Mouse (Mus musculus): Measurements from ENCODE around the gene Hck. TPM values are rescaled to one million over a fixed set of nuclear protein-coding genes. Genes with fewer than 3 reads are reported as not detected.

The Hck gene
- polyA plus RNA-seq, 1 experiment from 2014 or later = 1.1 TPM

DNA sequence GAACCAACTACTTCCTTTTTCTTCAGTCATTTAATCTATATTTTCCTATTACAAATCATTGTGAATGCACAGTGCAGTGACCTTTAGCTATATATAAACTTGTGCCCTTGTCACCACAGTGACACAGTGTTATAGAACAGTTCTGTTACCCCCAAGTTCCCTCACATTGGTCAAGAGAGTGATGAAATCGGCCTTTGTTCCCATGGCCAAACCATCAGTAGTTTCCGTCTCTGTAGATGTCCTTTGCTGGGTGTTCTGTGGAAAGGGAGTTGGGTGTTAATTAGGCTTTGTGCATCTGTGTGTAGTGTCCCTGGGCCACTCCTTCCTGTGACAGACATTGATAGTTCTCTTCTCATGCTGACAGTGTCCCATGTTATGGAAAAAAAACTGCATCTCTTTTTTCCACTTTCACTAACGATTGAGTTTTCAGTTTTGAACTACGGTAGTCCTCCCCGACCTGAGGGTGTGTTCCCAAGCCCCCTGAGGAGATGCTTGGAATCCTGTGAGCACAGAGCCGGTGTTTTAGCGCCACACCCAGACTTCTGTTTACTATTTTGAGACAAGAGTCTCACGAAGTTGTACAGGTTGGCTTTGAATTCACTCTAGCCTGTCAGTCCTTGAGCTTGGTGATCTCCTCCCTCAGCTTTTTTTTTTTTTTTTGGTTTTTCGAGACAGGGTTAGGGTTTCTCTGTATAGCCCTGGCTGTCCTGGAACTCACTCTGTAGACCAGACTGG, 62.4 kb downstream of the Hck start:
- H3K27ac ChIP-seq = no peak overlapping the region
- peaks cover 29% of the 10 kb centered on the region for H3K36me3 ChIP-seq
- H3K4me3 ChIP-seq = no peak overlapping the region
- no peaks in the 10 kb centered on the region for H3K27me3 ChIP-seq (ENCODE audit: low read depth, poor library complexity, severe bottlenecking)
- H3K4me1 ChIP-seq = peaks cover 17% of the 10 kb centered on the region
- 91% methylated on average over 9 of the region's 9 CpGs for WGBS
- no peak for DNase-seq (ENCODE audit: low spot score)
- no peaks in the 10 kb centered on the region for H3K9me3 ChIP-seq (replicated peaks)

DNA sequence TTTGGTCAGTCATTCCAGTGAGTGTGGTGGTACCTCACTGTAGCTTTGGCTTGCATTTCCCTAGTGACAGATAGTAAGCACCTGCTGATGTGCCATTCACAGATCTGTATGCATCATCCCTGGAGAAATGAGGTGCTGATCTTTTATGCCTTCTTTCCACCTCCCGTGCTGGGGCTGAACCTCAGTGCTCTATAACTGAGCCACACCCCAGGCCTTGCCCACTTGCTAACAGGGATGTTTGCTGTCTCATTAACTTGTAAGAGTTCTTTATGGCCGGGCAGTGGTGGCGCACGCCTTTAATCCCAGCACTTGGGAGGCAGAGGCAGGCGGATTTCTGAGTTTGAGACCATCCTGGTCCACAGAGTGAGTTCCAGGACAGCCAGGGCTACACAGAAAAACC, 63.7 kb downstream of the Hck start:
- WGBS = 90% methylated on average over 5 of the region's 5 CpGs
- H3K9me3 ChIP-seq (replicated peaks) = no peaks in the 10 kb centered on the region
- DNase-seq (ENCODE audit: low spot score) = no peak
- H3K27me3 ChIP-seq (ENCODE audit: low read depth, poor library complexity, severe bottlenecking) = no peaks in the 10 kb centered on the region
- H3K36me3 ChIP-seq = peaks cover 30% of the 10 kb centered on the region
- no peak overlapping the region for H3K4me3 ChIP-seq
- peaks cover 13% of the 10 kb centered on the region for H3K4me1 ChIP-seq
- H3K27ac ChIP-seq = no peak overlapping the region

DNA sequence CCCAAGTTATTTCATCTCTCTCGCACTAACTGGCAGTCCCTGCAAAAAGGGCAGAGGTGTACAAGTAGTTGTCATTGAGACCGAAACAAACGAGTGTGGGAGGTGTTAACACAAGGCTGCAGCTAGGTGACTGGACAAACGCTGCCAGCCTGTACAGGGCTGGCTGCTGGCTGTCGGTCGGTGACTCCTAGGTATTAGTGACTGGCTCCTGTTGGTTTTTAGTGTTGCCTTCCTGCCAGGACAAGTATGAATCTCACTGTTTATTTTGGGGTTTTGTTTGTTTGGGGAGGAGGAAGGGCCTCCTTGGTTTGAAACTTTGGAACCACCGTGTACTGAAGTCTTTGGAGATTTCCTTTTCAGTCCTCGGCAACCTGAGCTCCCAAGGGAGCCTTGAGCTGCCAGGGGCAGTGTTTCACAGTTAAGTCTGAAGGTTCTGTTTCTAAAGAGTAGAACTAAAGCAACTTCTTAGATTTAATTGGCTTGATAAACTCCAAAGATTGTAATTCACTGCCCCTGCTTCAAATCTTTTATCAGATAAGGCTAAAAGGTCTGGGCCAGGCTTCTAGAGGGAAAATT, 67.8 kb downstream of the Hck start:
- no peaks in the 10 kb centered on the region for H3K9me3 ChIP-seq (replicated peaks)
- H3K4me1 ChIP-seq = no peaks in the 10 kb centered on the region
- no peaks in the 10 kb centered on the region for H3K27me3 ChIP-seq (ENCODE audit: low read depth, poor library complexity, severe bottlenecking)
- no peak overlapping the region for H3K4me3 ChIP-seq
- 80% methylated on average over 8 of the region's 8 CpGs for WGBS
- H3K27ac ChIP-seq = no peak overlapping the region
- H3K36me3 ChIP-seq = peaks cover 43% of the 10 kb centered on the region
- no peak for DNase-seq (ENCODE audit: low spot score)

DNA sequence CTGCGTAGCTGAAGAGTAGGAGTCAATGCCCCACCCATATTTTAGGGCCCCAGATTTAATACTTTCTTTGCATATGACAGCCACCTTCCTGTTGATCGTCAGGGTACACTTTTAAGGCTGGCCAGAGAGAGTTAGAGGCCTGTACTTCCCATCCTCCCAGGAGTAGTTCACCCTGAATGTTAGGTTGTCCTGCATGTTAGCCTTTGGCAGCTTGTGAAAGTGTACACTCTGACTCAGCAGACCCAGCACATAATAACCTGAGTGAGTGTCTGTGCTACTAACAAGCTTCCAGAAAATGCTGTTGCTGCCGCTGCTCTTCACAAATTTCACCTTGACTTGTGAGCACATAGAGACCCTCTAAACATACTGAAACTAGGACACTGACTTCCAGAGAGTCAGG, 68.9 kb downstream of the Hck start:
- Histone ChIP-seq H3K36me3 (peaks cover 46% of the 10 kb centered on the region), H3K27ac (no peak overlapping the region), H3K9me3 (replicated peaks) (no peaks in the 10 kb centered on the region), H3K27me3 (ENCODE audit: low read depth, poor library complexity, severe bottlenecking) (no peaks in the 10 kb centered on the region), H3K4me3 (no peak overlapping the region), H3K4me1 (no peaks in the 10 kb centered on the region)
- DNase-seq (ENCODE audit: low spot score) = no peak
- WGBS = 94% methylated on average over 3 of the region's 3 CpGs

DNA sequence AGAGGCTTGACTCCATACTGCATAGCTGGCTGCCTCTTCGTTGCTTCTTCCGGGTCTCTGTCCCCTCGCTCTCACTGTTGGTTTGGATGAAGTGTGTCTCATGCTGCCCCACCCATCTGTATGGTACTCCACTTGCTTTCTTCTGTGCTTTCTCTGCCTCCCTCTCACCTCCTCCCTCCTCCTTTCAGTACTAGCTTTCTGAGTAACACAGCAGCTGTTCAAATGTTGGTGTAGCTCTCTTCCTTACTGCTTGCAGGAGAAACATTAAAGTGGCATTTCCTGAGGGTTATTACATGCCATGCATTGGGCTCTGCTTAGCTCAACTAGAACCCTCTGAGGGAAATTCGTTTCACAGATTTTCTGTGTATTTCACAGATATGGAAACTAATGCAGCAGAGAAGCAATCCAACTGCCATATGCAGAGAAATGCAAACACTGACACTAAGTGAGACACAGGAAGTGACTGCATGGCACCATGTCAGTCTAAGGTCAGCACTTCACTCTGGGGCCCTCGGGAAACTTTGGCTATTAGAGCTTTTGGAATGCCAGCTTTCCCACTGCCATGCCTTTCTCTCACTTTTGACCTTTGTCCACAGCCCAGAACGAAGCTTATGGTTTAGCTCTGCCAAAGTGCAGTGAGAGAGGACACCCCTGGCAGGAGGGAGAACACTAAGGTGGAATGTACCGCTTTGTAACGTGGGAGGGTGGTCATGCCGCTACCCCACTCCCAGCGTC, 71.0 kb downstream of the Hck start:
- no peak overlapping the region for H3K27ac ChIP-seq
- 89% methylated on average over 10 of the region's 10 CpGs for WGBS
- no peaks in the 10 kb centered on the region for H3K9me3 ChIP-seq (replicated peaks)
- DNase-seq (ENCODE audit: low spot score) = no peak
- H3K4me3 ChIP-seq = no peak overlapping the region
- H3K4me1 ChIP-seq = no peaks in the 10 kb centered on the region
- H3K27me3 ChIP-seq (ENCODE audit: low read depth, poor library complexity, severe bottlenecking) = no peaks in the 10 kb centered on the region
- peaks cover 66% of the 10 kb centered on the region for H3K36me3 ChIP-seq

DNA sequence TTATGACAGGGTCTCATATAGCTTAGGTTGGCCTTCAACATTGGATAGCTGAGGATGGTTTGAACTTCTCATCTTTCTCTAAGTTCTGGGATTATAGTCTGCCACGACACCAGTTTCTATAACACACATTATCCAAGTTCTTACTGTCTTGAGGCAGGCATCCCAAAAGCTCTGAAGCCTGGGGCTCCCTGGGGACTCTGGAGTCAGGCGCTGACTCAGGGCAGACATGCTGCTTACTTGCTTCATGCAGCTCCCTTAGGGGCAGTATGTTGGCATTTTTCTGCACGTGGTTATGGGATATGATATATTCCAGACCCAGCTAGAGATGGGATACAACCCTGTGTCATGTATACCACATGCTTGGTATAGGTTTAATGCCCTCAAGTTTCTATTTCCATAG, 71.7 kb downstream of the Hck start:
- Histone ChIP-seq H3K4me1 (no peaks in the 10 kb centered on the region), H3K27me3 (ENCODE audit: low read depth, poor library complexity, severe bottlenecking) (no peaks in the 10 kb centered on the region), H3K27ac (no peak overlapping the region), H3K36me3 (peaks cover 68% of the 10 kb centered on the region), H3K9me3 (replicated peaks) (no peaks in the 10 kb centered on the region), H3K4me3 (no peak overlapping the region)
- WGBS = 91% methylated on average over 3 of the region's 3 CpGs
- no peak for DNase-seq (ENCODE audit: low spot score)

DNA sequence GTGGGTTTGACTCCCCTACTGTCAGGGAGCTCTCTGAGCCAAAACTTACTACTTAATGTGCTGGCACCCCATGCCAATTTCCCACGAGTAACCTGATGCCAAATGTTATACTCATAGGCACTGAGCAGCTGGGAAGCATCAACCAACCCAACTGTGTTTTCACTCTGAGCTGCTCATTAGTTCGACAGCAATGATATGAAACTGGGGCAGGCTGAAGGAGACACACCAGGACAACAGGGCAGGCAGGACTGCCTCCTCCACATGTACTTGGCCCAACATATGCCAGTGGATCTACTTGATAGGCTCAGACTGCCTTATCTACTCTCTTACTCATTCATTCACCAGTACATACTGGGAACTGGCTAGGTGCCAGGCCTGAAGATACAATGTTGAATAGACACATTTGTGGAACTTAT, 77.9 kb downstream of the Hck start:
- Histone ChIP-seq H3K9me3 (replicated peaks) (no peaks in the 10 kb centered on the region), H3K36me3 (peaks cover 99% of the 10 kb centered on the region), H3K4me1 (no peaks in the 10 kb centered on the region), H3K27me3 (ENCODE audit: low read depth, poor library complexity, severe bottlenecking) (no peaks in the 10 kb centered on the region), H3K27ac (no peak overlapping the region), H3K4me3 (no peak overlapping the region)
- 86% methylated on average over 2 of the region's 2 CpGs for WGBS
- no peak for DNase-seq (ENCODE audit: low spot score)

DNA sequence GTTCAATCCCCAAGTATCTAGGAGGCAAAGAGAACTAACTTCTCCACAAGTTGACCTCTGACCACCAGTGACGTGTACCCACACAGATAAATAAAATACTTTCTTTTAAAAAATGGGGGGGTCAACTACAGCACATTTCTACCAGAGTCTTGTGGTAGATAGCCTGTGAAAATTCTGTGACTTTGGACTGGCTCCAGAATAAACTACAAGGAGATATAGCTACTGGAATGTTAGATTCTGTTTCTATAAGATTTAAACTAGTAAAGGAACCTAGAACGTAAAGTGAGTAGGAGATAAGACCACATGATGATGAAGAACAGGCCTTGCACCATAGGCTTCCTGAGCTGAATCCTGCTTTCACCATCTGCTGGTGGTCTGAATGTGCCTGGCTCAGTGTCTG, 79.6 kb downstream of the Hck start:
- Histone ChIP-seq H3K9me3 (replicated peaks) (no peaks in the 10 kb centered on the region), H3K4me1 (no peaks in the 10 kb centered on the region), H3K27me3 (ENCODE audit: low read depth, poor library complexity, severe bottlenecking) (no peaks in the 10 kb centered on the region), H3K4me3 (no peak overlapping the region), H3K27ac (no peak overlapping the region), H3K36me3 (peaks cover 100% of the 10 kb centered on the region)
- 92% methylated on average over 2 of the region's 2 CpGs for WGBS
- DNase-seq (ENCODE audit: low spot score) = no peak

DNA sequence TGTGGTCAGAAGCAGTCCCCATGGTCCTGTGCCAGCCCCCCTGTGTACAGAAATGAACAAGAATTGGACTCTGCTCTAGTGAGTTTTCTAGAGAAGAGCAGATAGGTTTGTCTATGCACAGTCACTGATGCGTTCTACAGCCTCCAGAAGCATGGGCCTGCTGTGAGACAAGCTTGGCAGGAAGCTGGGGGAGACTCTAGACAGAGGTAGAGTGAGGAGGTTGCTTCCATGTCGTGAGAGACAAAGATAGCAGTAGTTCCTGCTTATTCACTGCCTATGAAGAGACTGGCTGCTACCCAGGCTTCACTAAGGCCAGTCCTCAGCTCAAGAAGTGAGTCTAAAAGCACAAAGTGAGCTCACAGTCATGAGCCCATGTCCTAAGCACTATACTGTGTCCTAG, 83.0 kb downstream of the Hck start:
- Histone ChIP-seq H3K36me3 (peaks cover 97% of the 10 kb centered on the region), H3K27me3 (ENCODE audit: low read depth, poor library complexity, severe bottlenecking) (no peaks in the 10 kb centered on the region), H3K4me1 (no peaks in the 10 kb centered on the region), H3K4me3 (no peak overlapping the region), H3K27ac (no peak overlapping the region), H3K9me3 (replicated peaks) (no peaks in the 10 kb centered on the region)
- WGBS = 89% methylated on average over 2 of the region's 2 CpGs
- DNase-seq (ENCODE audit: low spot score) = no peak

DNA sequence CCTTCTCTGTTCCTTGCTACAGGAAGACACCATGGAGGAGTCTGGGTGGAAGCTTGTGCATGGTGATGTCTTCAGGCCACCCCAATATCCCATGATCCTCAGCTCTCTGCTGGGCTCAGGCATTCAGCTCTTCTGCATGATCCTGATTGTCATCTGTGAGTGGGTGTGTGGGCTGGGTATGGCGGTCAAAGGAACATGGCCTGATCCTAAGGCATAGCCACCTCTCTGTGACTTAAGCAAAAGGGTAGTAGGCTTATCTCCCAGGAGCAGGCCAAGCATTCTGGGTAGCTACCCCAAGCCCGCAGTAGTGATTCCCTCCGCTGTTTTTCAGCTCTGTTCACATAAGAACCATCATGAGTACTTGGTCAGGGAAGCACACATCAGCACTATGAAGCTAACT, 86.0 kb downstream of the Hck start:
- Histone ChIP-seq H3K36me3 (peaks cover 90% of the 10 kb centered on the region), H3K9me3 (replicated peaks) (no peaks in the 10 kb centered on the region), H3K27ac (no peak overlapping the region), H3K27me3 (ENCODE audit: low read depth, poor library complexity, severe bottlenecking) (no peaks in the 10 kb centered on the region), H3K4me3 (no peak overlapping the region), H3K4me1 (no peaks in the 10 kb centered on the region)
- DNase-seq (ENCODE audit: low spot score) = no peak
- WGBS = 93% methylated on average over 3 of the region's 3 CpGs

DNA sequence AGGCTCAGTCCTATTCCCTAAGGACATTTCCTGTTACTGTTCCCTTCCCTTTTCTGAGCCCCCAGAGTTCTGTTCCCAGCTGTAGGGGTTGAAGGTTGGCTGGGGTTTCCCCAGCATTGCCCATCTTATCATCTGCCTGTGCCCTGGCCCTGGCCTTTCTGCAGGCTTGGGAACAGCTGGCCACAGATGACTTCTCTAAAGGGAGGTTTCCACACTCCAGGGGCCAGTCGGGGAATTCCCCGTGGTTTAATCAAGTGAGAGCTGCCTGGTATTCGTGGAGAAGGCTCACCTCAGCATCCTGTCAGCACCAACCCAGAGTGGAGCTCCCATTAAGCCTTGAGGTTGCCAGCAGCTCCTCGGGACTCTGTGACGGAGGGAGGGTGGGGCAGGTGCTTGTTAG, 90.2 kb downstream of the Hck start:
- 79% methylated on average over 5 of the region's 5 CpGs for WGBS
- Histone ChIP-seq H3K4me3 (no peak overlapping the region), H3K36me3 (peaks cover 84% of the 10 kb centered on the region), H3K9me3 (replicated peaks) (no peaks in the 10 kb centered on the region), H3K27me3 (ENCODE audit: low read depth, poor library complexity, severe bottlenecking) (no peaks in the 10 kb centered on the region), H3K27ac (no peak overlapping the region), H3K4me1 (no peaks in the 10 kb centered on the region)
- no peak for DNase-seq (ENCODE audit: low spot score)

DNA sequence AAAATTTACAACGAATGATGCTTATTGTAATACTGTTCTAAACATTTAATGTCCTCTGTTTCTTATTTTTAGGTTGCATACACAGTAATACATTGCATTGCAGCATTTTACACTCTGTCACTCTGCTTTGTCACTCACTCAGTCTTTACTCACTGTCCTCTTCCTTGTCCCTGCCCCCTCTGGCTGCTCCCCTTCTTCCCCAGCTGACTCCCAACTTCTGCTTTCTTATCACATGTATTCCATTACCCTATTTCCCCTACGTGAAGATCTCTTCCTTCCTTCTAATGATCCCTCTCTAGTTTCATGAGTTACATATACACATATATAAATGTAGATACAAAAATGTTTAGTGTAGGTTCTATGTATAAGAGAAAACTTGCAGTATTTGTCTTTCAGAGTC, 90.8 kb downstream of the Hck start:
- no peak overlapping the region for H3K4me3 ChIP-seq
- no peaks in the 10 kb centered on the region for H3K4me1 ChIP-seq
- 93% methylated on average over 2 of the region's 2 CpGs for WGBS
- no peak overlapping the region for H3K27ac ChIP-seq
- no peak for DNase-seq (ENCODE audit: low spot score)
- no peaks in the 10 kb centered on the region for H3K27me3 ChIP-seq (ENCODE audit: low read depth, poor library complexity, severe bottlenecking)
- H3K9me3 ChIP-seq (replicated peaks) = no peaks in the 10 kb centered on the region
- peaks cover 85% of the 10 kb centered on the region for H3K36me3 ChIP-seq
